Mouse (Mus musculus): ENCODE measurements around the gene B4gat1. TPM values are rescaled to one million over a fixed set of nuclear protein-coding genes. Genes with fewer than 3 reads are reported as not detected.

Gene B4gat1
- total RNA-seq, 1 experiment from 2014 or later, result 5.1 TPM

DNA sequence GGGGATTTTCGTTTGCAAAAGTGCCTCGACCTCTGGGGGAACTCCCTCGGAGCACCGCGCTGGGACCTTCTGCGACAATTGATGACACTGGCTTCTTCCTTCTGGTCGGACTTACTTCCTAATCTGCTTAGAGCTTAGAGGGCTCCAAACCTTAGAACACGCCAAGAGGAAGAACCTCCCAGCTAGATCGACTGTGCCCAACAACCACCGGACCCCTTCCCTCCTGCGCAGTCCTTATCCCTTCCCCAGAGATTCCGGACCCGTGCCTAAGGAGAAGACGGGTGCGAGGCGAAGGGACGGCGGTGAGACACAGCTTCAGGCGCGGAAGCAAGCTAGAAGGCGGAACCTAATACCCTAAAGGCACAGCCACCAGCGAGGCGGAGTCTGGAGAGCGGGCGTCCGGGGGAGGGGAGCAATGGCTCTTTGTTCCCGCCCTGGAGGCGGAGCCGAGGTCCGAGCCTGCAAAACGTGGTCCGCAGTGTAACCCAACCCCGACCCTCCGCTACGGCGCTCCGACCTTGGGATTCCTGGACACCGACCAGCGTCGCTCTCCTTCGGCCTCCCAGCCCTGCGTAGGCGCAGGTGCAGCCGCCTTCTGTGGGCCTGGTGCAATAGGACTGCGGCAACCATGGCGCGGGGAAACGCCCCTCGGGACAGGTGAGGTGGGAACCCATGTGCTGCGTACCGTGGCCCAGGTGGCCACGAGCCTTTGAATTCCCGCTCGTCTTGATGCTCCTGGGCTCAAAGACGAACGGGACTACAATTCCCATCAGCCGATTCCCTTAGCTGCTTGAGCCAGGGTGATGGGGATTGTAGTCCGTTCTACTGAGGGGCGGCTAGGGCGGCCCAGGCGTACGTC lies 14.8 kb upstream of the B4gat1 start, which contains the start of gene Slc29a2:
TSS of gene Slc29a2 (plus strand) at position 240 of the 859 bp plus-strand sequence.
- peak; percentile 90 for ATAC-seq (replicated peaks; ENCODE audit: insufficient number of reproducible peaks, low FRiP score, low TSS enrichment, poor library complexity, severe bottlenecking)

DNA sequence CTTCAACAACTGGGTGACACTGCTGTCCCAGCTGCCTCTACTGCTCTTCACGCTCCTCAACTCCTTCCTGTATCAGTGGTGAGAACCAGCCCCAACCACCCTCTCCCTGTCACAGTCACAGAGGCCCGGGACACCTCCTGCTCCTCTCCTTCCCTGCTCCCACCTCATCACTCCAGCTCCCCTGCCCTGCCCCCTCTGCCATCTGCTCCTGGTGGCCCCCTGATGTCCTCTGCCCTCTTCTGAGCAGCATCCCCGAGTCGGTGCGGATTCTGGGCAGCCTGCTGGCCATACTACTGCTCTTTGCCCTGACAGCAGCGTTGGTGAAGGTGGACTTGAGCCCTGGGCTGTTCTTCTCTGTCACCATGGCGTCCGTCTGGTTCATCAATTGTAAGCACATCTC lies 12.5 kb upstream of the B4gat1 start:
- no peak for ATAC-seq (replicated peaks; ENCODE audit: insufficient number of reproducible peaks, low FRiP score, low TSS enrichment, poor library complexity, severe bottlenecking)

DNA sequence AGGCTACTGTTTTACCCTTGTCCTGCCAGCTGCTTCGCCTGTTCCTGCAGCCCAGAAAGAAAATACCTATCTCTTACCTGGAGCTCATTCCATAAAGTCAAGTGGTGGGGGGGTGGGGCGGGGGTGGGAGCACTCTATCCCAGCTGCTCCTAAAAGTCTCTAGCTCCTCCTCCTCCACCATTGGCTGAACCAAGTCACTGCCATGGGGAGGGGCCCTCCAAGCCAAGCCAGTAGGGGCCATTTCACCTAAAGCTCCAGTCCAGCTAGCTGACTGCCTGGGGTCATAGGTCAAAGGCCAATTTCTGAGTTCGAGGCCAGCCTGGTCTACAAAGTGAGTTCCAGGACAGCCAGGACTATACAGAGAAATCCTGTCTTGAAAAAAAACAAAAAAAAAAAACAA lies 5.9 kb upstream of the B4gat1 start:
- no peak for ATAC-seq (replicated peaks; ENCODE audit: insufficient number of reproducible peaks, low FRiP score, low TSS enrichment, poor library complexity, severe bottlenecking)

DNA sequence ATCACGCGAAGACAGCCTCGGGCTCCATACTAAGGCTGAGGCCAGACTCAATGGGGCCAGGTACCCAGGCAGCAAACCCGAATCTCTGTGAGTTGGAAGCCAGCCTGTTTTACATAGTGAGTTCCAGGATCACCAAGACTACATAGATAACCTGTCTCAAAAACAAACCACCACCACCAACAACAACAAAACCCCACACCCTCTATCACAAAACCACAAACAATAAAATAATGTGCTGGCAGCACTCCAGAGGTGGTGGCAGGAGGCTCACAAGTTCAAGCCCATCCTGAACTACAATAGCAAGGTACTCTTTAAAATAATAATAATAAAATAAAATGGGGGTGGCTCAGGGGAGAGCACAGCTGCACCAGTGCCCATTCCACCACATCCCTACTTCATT lies 2.0 kb upstream of the B4gat1 start:
- ATAC-seq (replicated peaks; ENCODE audit: insufficient number of reproducible peaks, low FRiP score, low TSS enrichment, poor library complexity, severe bottlenecking), result no peak

DNA sequence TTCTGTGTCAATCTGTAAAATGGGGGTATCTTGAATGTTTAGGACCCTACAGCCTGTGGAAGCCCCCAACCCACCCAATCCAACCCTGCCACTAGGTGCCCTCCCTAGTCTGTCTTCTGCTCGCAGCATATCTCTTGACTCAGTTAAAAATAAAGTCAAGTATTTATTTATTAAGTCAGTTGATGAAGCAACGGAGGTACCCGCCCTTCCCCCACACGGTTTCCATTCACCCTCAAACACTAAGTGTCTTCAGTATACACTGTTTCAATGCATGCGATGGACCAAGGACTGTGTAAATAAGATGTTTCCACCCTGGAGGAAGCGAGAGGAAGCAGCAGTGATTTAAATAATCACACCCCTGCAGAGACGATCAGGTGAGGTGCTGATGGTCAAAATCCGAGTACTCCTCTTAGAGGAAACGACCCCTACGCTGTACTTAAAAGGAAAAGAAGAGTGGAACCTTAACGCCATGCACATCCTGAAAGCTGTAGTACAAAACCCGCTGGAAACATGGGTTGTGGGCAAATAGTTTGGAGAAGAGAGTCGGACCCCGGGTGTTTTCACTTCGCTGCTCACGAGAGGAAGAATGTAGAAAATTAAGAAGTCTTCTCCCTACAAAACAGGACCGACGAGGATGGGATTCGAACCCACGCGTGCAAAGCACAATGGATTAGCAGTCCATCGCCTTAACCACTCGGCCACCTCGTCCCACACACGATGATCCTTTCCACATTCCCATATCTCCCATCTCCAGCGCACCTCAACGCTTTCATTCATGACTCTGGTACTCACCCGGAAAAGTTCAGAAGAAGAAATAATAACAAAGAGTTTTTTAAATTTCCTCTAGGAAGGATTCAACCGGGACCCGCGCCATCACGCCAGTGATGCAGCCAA lies 701 bp upstream of the B4gat1 start:
- no peak for ATAC-seq (replicated peaks; ENCODE audit: insufficient number of reproducible peaks, low FRiP score, low TSS enrichment, poor library complexity, severe bottlenecking)

DNA sequence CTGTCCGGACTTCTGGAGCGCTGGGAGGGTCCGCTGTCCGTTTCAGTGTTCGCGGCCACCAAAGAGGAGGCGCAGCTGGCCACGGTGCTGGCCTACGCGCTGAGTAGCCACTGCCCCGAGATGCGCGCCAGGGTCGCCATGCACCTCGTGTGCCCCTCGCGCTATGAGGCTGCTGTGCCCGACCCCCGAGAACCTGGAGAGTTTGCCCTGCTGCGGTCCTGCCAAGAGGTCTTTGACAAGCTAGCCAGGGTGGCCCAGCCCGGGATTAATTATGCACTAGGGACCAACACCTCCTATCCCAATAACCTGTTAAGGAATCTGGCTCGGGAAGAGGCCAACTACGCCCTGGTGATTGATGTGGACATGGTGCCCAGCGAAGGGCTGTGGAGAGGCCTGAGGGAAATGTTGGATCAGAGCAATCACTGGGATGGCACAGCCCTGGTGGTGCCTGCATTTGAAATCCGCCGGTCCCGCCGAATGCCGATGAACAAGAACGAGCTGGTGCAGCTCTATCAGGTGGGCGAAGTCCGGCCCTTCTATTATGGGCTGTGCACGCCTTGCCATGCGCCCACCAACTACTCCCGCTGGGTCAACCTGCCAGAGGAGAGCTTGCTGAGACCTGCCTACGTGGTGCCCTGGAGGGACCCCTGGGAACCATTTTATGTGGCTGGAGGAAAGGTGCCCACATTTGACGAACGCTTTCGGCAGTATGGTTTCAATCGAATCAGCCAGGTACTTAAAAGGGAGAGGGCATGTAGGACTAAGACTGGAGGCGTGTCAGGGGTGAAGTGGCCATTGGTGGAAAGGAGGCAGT lies 882 bp downstream of the B4gat1 start:
- no peak for ATAC-seq (replicated peaks; ENCODE audit: insufficient number of reproducible peaks, low FRiP score, low TSS enrichment, poor library complexity, severe bottlenecking)

DNA sequence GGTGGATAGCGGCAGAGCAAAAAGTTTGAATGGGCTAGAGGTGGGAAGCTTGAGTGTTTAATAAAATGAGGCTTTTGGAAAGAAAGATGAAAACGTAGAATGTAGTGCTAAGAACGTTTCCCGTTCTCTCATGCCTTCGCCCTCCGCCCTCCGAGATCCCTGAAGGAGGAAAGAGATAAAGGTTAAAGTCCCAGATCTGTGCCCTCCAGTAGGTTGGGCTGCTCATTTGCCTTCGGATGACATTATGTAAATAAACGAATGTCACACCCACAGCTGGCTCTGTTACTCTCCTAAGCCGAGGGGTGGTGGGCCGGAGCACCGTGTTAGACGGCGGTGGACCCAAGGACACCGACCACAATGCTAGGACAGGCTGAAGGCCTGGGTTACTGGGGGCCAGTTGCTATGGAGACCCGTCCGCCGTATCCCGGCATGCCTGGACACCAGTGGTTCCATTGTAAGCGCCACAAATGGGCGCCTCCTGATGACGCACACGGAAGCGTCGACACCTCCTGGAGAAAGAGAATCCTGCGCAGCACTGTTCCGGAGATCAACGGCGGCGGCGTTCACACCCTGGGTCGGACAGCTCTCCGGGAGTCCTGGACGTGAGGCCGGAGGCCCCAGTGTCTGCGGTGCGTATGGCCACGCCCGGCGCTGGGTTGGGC lies 2.4 kb downstream of the B4gat1 start, which contains the start of gene Brms1:
TSS of gene Brms1 (plus strand) at position 493 of the 662 bp plus-strand sequence.
- ATAC-seq (replicated peaks; ENCODE audit: insufficient number of reproducible peaks, low FRiP score, low TSS enrichment, poor library complexity, severe bottlenecking), result peak; percentile 87

DNA sequence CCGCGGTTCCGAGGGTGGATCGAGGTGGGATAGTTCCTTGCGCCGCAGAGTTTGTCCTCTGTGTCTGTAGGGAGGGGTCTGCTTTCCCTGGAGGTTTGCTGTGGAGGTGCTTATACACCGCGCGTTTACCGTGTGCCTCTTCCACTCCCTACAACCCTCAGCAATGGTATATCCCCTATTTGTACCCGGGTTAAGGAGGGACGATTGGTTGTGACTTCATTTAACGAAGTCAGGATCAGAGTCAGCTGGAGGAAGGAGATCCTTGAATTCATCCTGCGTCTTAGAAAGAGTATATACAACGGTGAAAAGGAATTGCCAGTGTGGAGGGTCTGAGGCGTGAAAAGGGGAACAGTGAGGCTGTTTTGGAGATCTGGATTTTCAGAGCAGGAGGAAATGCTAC lies 3.0 kb downstream of the B4gat1 start:
- ATAC-seq (replicated peaks; ENCODE audit: insufficient number of reproducible peaks, low FRiP score, low TSS enrichment, poor library complexity, severe bottlenecking), result no peak

DNA sequence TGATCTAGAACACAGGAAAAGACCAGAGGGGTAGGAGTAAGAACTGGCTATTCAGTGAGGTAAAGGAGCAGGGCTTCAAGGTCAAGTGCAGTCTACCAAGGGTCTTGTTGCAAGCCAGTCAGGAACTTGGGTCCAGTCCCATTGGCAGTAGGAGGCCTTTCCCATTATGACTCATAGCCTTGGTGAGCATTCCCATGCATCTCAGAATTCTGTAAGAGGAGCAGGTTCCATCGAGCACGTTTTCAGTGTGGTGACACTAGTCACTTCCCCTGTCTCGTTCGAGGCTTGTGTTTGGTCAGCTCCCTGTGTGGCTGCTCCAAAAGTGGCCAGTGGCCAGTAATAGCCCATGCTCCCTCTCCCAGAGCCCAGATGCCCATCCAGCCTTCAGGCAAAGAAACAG lies 6.9 kb downstream of the B4gat1 start:
- ATAC-seq (replicated peaks; ENCODE audit: insufficient number of reproducible peaks, low FRiP score, low TSS enrichment, poor library complexity, severe bottlenecking), result no peak

DNA sequence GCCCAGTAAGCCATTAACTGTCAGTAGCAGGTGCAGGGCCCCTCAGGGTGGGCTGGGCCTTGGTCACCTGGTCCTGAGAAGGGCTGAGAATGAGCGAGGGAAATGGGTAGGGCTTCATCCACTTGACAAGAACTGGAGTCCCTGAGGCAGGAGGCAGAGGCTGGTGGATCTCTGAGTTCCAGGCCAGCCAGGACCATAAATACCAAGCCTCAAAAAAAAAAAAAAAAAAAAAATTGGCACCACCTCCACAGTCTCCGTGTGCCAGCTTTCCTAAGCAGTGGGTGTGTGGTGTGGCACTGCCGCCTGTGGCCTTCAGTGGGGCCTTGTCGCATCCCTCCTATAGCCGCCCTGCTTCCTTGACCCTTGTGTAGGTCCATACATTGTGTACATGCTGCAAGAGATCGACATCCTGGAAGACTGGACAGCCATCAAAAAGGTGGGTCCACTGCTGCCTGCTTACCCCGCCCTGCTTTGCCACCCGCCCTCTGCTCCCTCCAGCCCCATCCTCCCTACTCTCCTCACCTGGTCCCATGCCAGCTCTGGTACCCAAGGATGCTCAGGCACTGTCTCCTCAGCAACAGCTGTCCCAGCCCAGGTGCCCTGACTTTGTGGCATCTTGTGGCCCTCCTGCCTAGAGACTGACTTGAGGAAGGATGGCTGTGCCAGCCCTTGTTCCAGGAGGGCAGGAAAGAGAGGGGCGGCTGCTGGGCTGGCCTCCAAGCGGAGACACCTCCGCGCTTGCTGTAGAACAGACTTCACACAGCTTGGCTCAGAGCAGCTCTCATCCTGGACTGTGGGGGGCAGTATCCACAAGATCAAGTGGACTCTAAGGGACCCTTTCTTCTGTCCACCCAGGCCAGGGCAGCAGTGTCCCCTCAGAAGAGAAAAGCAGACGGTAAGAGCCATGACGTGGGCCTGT lies 9.8 kb downstream of the B4gat1 start:
- no peak for ATAC-seq (replicated peaks; ENCODE audit: insufficient number of reproducible peaks, low FRiP score, low TSS enrichment, poor library complexity, severe bottlenecking)

DNA sequence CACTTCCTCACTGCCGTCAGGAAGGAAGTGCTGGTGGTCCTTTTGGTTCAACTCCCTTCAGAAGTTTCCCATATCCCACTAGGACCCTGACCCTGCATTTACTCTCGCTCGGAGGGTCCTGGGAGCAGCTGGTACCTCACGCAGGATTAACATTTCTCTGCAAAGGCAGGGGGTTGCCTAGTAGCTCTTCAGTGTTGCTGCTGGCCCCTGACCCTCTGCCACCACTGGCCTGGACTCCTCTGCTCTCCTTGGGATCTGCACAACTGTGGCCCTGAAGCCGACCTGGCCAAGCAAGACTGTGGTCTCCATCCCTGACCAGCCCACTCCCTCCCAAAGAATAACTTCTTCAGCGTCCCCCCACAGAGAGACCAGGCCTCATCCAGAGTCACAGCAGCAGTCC lies 10.7 kb downstream of the B4gat1 start:
- ATAC-seq (replicated peaks; ENCODE audit: insufficient number of reproducible peaks, low FRiP score, low TSS enrichment, poor library complexity, severe bottlenecking), result no peak

DNA sequence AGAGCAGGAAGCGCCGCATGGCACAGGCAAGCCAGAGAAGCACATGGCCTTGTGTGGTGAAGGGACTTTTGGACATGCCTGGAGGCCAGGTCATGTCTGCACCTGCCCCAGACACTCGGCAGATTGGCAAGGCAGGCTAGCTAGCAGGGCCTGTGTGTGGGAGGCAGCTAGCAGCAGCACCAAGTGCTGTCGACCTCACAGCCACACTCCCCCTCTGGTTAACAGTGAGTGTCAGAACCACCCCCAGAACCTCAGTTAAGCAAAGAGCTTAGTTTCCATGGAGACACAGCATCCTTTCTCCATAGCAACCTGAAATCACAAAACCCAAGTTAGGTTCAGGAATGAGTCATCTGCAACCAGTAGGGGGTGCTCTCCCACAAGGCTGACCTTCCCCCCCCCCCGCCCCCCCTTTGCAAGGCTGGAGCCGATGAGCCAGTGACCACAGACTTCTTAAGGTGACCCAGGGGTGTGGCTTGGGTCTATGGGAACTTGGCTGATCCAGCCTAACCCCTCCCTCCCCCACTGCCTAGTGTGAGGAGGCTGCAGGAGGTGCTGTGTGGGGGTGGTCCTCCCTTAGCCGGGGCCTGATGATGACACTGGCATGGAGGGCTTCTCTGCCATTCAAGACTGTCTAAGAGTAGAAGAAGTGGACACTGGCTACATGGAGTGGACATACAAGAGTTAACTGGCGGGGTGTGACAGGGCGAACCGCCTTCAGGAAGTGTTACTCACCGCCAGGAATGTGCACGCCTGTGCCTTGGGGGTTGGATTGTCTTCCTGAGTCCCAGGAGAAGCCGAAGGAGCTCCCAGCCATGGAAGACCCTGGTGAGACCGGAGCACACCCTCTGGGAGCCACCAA lies 11.7 kb downstream of the B4gat1 start, which contains the start of gene Rin1:
TSS of gene Rin1 (plus strand) at position 435 of the 859 bp plus-strand sequence.
- 0 out of 2 replicates have a peak, but pooled peaks have one; percentile 6 for ATAC-seq (replicated peaks; ENCODE audit: insufficient number of reproducible peaks, low FRiP score, low TSS enrichment, poor library complexity, severe bottlenecking)

DNA sequence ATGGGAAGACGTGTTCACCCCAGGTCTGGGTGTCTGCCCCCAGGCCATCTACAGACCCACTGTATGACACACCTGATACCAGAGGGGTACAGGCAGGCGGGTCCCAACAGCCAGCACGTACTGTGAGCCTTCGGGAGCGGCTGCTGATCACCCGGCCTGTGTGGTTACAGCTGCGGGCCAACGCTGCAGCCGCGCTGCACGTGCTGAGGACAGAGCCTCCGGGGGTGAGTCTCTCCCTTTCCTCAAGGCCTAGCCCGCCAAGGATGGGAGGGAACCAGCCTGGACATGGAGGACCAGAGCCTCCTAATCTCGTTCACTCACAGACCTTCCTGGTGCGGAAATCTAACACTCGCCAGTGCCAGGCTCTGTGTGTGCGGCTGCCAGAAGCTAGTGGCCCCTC lies 12.4 kb downstream of the B4gat1 start:
- ATAC-seq (replicated peaks; ENCODE audit: insufficient number of reproducible peaks, low FRiP score, low TSS enrichment, poor library complexity, severe bottlenecking), result no peak

DNA sequence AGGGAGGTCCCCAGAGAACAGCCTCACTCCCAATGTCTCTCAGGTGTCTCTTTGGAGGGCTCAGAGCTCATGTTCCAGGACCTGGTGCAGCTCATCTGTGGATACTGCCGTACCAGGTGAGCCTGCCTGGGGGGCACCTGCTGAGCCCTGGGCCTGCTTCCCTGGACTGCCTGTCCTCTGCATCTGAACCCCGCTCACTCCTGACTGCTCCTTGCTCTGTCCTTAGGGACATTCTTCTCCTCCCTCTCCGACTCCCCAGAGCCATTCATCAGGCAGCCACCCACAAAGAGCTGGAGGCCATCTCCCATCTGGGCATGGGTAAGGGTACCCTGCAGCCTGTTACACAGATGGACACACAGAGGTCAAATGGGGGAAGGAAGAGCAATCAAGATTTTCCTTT lies 12.9 kb downstream of the B4gat1 start:
- ATAC-seq (replicated peaks; ENCODE audit: insufficient number of reproducible peaks, low FRiP score, low TSS enrichment, poor library complexity, severe bottlenecking), result no peak

DNA sequence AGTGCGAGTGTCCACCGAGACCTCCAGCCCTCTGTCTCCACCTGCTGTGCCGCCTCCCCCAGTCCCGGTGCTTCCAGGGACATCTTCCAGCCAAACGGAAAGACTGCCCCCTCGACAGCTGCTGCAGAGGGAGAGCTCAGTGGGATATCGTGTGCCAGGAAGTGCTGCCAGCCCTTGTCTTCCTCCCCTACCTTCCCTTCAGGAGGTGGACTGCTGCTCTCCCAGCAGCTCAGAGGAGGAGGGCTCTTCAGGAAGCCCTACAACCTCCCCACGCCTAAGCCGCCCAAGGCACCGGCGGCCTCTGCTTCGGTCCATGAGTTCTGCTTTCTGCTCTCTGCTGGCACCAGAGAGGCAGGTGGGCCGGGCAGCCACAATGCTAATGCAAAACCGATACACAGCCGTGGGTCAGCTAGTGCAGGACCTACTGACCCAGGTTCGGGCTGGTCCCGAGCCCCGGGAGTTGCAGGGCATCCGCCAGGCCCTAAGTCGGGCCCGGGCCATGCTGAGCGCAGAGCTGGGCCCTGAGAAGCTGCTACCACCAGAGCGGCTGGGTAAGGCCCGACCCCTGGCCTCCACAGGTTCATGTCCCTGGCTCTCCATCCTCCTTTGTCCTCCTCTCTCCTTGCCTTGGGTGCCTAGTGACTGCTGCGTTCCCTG lies 13.7 kb downstream of the B4gat1 start:
- ATAC-seq (replicated peaks; ENCODE audit: insufficient number of reproducible peaks, low FRiP score, low TSS enrichment, poor library complexity, severe bottlenecking), result no peak

DNA sequence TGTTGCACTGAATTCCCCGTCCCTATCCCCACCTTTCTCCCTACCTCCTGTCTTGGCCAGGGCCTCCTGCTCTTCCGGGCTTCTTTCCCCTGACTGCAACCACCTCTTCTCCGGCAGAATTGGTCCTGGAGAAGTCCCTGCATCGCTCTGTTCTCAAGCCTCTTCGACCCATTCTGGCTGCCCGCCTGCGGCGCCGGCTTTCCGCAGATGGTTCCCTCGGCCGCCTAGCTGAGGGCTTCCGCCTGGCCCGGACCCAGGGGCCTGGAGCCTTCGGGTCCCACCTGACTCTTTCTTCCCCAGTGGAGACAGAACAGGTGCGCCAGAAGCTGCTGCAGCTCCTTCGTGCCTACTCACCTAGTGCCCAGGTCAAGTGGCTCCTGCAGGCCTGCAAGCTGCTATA lies 14.2 kb downstream of the B4gat1 start:
- no peak for ATAC-seq (replicated peaks; ENCODE audit: insufficient number of reproducible peaks, low FRiP score, low TSS enrichment, poor library complexity, severe bottlenecking)

Data from monocyte, adult 5-6 weeks (primary cell).